Mouse (Mus musculus): ENCODE measurements around the gene Cltc. TPM values are rescaled to one million over a fixed set of nuclear protein-coding genes. Genes with fewer than 3 reads are reported as not detected.

Gene Cltc
- 33.0 and 33.2 TPM in 2 replicates for polyA plus RNA-seq (2012)

GRCm38 (mm10) chr11:86757480-86758371, at the start of gene Cltc:
TSS of gene Cltc (minus strand) at chr11:86757565.

GRCm38 (mm10) chr11:86683395-86684125, 73.8 kb downstream of the Cltc start, which contains the start of the genes Vmp1 and Ptrh2:
TSS of gene Vmp1 (minus strand) at chr11:86683836.
TSS of gene Ptrh2 (plus strand) at chr11:86683985.

Other genes with a start within 250 kb of the Cltc start
- gene Rps6kb1, start 212.8 kb downstream of the Cltc start, polyA plus RNA-seq (2012) = 21.2 and 34.8 TPM in 2 replicates
- 0.23 and 0.27 TPM in 2 replicates for gene Tubd1, start 212.6 kb downstream of the Cltc start, polyA plus RNA-seq (2012)
- 17.5 and 19.3 TPM in 2 replicates for gene Vmp1, start 73.7 kb downstream of the Cltc start, polyA plus RNA-seq (2012)
- 0.62 and 1.2 TPM in 2 replicates for gene Ptrh2, start 73.6 kb downstream of the Cltc start, polyA plus RNA-seq (2012)
- 6.9 and 7.7 TPM in 2 replicates for gene Dhx40, start 50.2 kb upstream of the Cltc start, polyA plus RNA-seq (2012)
- 5.3 and 5.4 TPM in 2 replicates for gene Ypel2, start 236.1 kb upstream of the Cltc start, polyA plus RNA-seq (2012)

Data from megakaryocyte-erythroid progenitor cell, adult 5 weeks (primary cell).